Mouse (Mus musculus) limb, embryonic 14.5 days (tissue): ENCODE data around the gene Olfr787. TPM values are rescaled to one million over a fixed set of nuclear protein-coding genes. Genes with fewer than 3 reads are reported as not detected.

ENCODE experiments used
- ATAC-seq: fragments of 200-750 bp; cut with Nextera tagmentation; 2 replicates; pipeline ENCODE4 v1.8.0; 2017; ENCODE audit warnings: low read depth, moderate number of reproducible peaks, moderate TSS enrichment; ENCODE audit not compliant: low FRiP score
- DNase-seq: peaks from one replicate; pipeline ENCODE4 v3.0.0-alpha.2; 2015; ENCODE audit warnings: low spot score
- H3K27ac ChIP-seq: fragments of 300-500 bp; sonication (generic); replicated peaks from 2 replicates; pipeline ENCODE4 v1.5.1; 2014; ENCODE audit warnings: low read depth, mild to moderate bottlenecking, low read length, moderate library complexity, mixed read lengths
- H3K27me3 ChIP-seq: fragments of 300-500 bp; sonication (generic); 2 replicates; pipeline ENCODE4 v1.6.1; 2014; ENCODE audit warnings: low read length, mixed read lengths; ENCODE audit not compliant: control insufficient read depth, insufficient read depth
- H3K36me3 ChIP-seq: fragments of 300-500 bp; sonication (generic); 2 replicates; pipeline ENCODE4 v1.6.1; 2014; ENCODE audit warnings: mild to moderate bottlenecking, low read length, moderate library complexity, mixed read lengths; ENCODE audit not compliant: control insufficient read depth, insufficient read depth
- H3K4me1 ChIP-seq: fragments of 300-500 bp; sonication (generic); 2 replicates; pipeline ENCODE4 v1.6.1; 2014; ENCODE audit warnings: antibody characterized with exemption, low read length, mixed read lengths; ENCODE audit not compliant: control insufficient read depth, insufficient read depth
- H3K4me2 ChIP-seq: fragments of 300-500 bp; sonication (generic); replicated peaks from 2 replicates; pipeline ENCODE4 v1.6.1; 2014; ENCODE audit warnings: low read depth, mild to moderate bottlenecking, low read length, moderate library complexity; ENCODE audit not compliant: severe bottlenecking
- H3K4me3 ChIP-seq: fragments of 300-500 bp; sonication (generic); replicated peaks from 2 replicates; pipeline ENCODE4 v1.5.1; 2014; ENCODE audit warnings: low read length
- H3K9ac ChIP-seq: fragments of 300-500 bp; sonication (generic); 2 replicates; pipeline ENCODE4 v1.6.1; 2014; ENCODE audit warnings: mild to moderate bottlenecking, low read depth, low read length, moderate library complexity; ENCODE audit not compliant: severe bottlenecking
- H3K9me3 ChIP-seq: fragments of 300-500 bp; sonication (generic); 2 replicates; pipeline ENCODE4 v1.6.1; 2016; ENCODE audit warnings: low read length; ENCODE audit not compliant: control insufficient read depth
- POLR2A ChIP-seq: fragments of 200-500 bp; IDR thresholded peaks from 2 replicates; pipeline ENCODE4 v1.8.0; 2012; ENCODE audit warnings: inconsistent platforms, mild to moderate bottlenecking, moderate library complexity, borderline replicate concordance; ENCODE audit not compliant: insufficient read depth, insufficient read length; ENCODE audit errors: extremely low read depth
- WGBS: fragments of 180-500 bp; shearing (Covaris S2); extraction: QIAGEN DNeasy Blood & Tissue Kit; methylation state at CpG from one replicate; pipeline ENCODE4 v1.1.7; 2014; 5-methylcytosine and 5-hydroxymethylcytosine counted together
- polyA plus RNA-seq, 2 experiments: library from polyadenylated mRNA; depleted of rRNA in 1 of 2; stranded (reverse) in 1 of 2; unstranded in 1 of 2; fragments of >200 nt; fragmentation: Nextera tagmentation in 1 of 2; extraction: Ambion mirVana in 1 of 2; gene quantifications; 2 replicates each; pipeline versions ENCODE4 v1.2.1 to v1.2.3; 2012 to 2014

The Olfr787 gene
- polyA plus RNA-seq (2012; rRNA removed) (not detected in 2 replicates), polyA plus RNA-seq (2014; fragmentation: Nextera tagmentation; extraction: Ambion mirVana) (not detected in 2 replicates)

- Histone ChIP-seq H3K36me3 (no peaks in the 10 kb centered on the region), H3K9ac (no peak within 1 kb of the TSS), H3K4me1 (no peaks in the 10 kb centered on the region), H3K9me3 (no peaks in the 10 kb centered on the region), H3K27me3 (no peaks in the 10 kb centered on the region), H3K4me2 (no peak within 1 kb of the TSS), H3K4me3 (no peak within 1 kb of the TSS), H3K27ac (no peak within 1 kb of the TSS)
- no peak for TF ChIP-seq POLR2A
- ATAC-seq: no peak
- WGBS: 81% methylated on average over 3 of the region's 3 CpGs
- no peak for DNase-seq
These were observed at the start of gene Olfr787 for GRCm38 (mm10) chr10:129461562-129461961. Olfr787 (plus strand) TSS chr10:129461862.

- no peaks in the 10 kb centered on the region for H3K27me3 ChIP-seq
- H3K36me3 ChIP-seq: no peaks in the 10 kb centered on the region
- no peaks in the 10 kb centered on the region for H3K9me3 ChIP-seq
- H3K4me3 ChIP-seq: no peak within 1 kb of the TSS
- no peak for TF ChIP-seq POLR2A
- no peak within 1 kb of the TSS for H3K9ac ChIP-seq
- H3K4me1 ChIP-seq: no peaks in the 10 kb centered on the region
- H3K4me2 ChIP-seq: no peak within 1 kb of the TSS
- DNase-seq: no peak
- H3K27ac ChIP-seq: no peak within 1 kb of the TSS
- no peak for ATAC-seq
These were observed 34.7 kb upstream of the Olfr787 start, which contains the start of gene Olfr786 for GRCm38 (mm10) chr10:129427006-129427405. Olfr786 (plus strand) TSS chr10:129427306.

- H3K27me3 ChIP-seq: no peaks in the 10 kb centered on the region
- no peaks in the 10 kb centered on the region for H3K4me1 ChIP-seq
- TF ChIP-seq POLR2A: no peak
- no peak for ATAC-seq
- no peak within 1 kb of the TSS for H3K9ac ChIP-seq
- H3K4me2 ChIP-seq: no peak within 1 kb of the TSS
- H3K9me3 ChIP-seq: no peaks in the 10 kb centered on the region
- H3K27ac ChIP-seq: no peak within 1 kb of the TSS
- H3K4me3 ChIP-seq: no peak within 1 kb of the TSS
- DNase-seq: no peak
- H3K36me3 ChIP-seq: no peaks in the 10 kb centered on the region
These were observed 9.0 kb downstream of the Olfr787 start, which contains the start of gene Olfr788 for GRCm38 (mm10) chr10:129470698-129471097. Olfr788 (plus strand) TSS chr10:129470998.

GRCm38 (mm10) chr10:129473256-129473655 lies 11.6 kb downstream of the Olfr787 start:
- no peak overlapping the region for H3K27ac ChIP-seq
- no peak overlapping the region for H3K4me2 ChIP-seq
- TF ChIP-seq POLR2A: no peak
- DNase-seq (no peak), ATAC-seq (no peak)
- no peaks in the 10 kb centered on the region for H3K9me3 ChIP-seq
- H3K4me3 ChIP-seq: no peak overlapping the region
- no peaks in the 10 kb centered on the region for H3K4me1 ChIP-seq
- 71% methylated on average over 2 of the region's 2 CpGs for WGBS
- no peak overlapping the region for H3K9ac ChIP-seq
- no peaks in the 10 kb centered on the region for H3K36me3 ChIP-seq
- no peaks in the 10 kb centered on the region for H3K27me3 ChIP-seq

GRCm38 (mm10) chr10:129473723-129474122 lies 12.1 kb downstream of the Olfr787 start:
- H3K27me3 ChIP-seq: no peaks in the 10 kb centered on the region

GRCm38 (mm10) chr10:129484452-129484851 lies 22.8 kb downstream of the Olfr787 start, which contains the start of gene Olfr789:
Olfr789 (plus strand) TSS chr10:129484752.
- no peak within 1 kb of the TSS for H3K4me3 ChIP-seq
- DNase-seq: no peak
- H3K36me3 ChIP-seq: no peaks in the 10 kb centered on the region
- no peak for TF ChIP-seq POLR2A
- WGBS: 67% methylated on average over 2 of the region's 2 CpGs
- no peaks in the 10 kb centered on the region for H3K27me3 ChIP-seq
- no peak within 1 kb of the TSS for H3K27ac ChIP-seq
- no peak within 1 kb of the TSS for H3K9ac ChIP-seq
- no peaks in the 10 kb centered on the region for H3K4me1 ChIP-seq
- ATAC-seq: no peak
- H3K4me2 ChIP-seq: no peak within 1 kb of the TSS
- H3K9me3 ChIP-seq: no peaks in the 10 kb centered on the region

More at GRCm38 (mm10) chr10:129473723-129474122, 12.1 kb downstream of the Olfr787 start:
- H3K9ac ChIP-seq: no peak overlapping the region
- ATAC-seq: no peak
- H3K36me3 ChIP-seq: no peaks in the 10 kb centered on the region
- H3K4me2 ChIP-seq: no peak overlapping the region
- no peaks in the 10 kb centered on the region for H3K4me1 ChIP-seq
- no peak for DNase-seq
- no peaks in the 10 kb centered on the region for H3K9me3 ChIP-seq
- no peak for TF ChIP-seq POLR2A
- no peak overlapping the region for H3K4me3 ChIP-seq
- no peak overlapping the region for H3K27ac ChIP-seq
